Mouse (Mus musculus) neural tube, embryonic 12.5 days (tissue): ENCODE data around the gene Kcnq1. TPM values are rescaled to one million over a fixed set of nuclear protein-coding genes. Genes with fewer than 3 reads are reported as not detected.

ENCODE experiments used
- ATAC-seq: fragments of 200-750 bp; cut with Nextera tagmentation; 2 replicates; pipeline ENCODE4 v1.8.0; 2017; ENCODE audit warnings: low read depth, mild to moderate bottlenecking, moderate TSS enrichment, moderate library complexity; ENCODE audit not compliant: low FRiP score
- H3K27ac ChIP-seq: fragments of 300-500 bp; sonication (generic); 2 replicates; pipeline ENCODE4 v1.5.1; 2016
- H3K27me3 ChIP-seq: fragments of 300-500 bp; sonication (generic); replicated peaks from 2 replicates; pipeline ENCODE4 v1.6.1; 2016; ENCODE audit warnings: mild to moderate bottlenecking
- H3K36me3 ChIP-seq: fragments of 300-500 bp; sonication (generic); 2 replicates; pipeline ENCODE4 v1.6.1; 2016; ENCODE audit warnings: mild to moderate bottlenecking
- H3K4me1 ChIP-seq: fragments of 300-500 bp; sonication (generic); 2 replicates; pipeline ENCODE4 v1.6.1; 2016
- H3K4me2 ChIP-seq: fragments of 300-500 bp; sonication (generic); replicated peaks from 2 replicates; pipeline ENCODE4 v1.6.1; 2016; ENCODE audit warnings: mild to moderate bottlenecking
- H3K4me3 ChIP-seq: fragments of 300-500 bp; sonication (generic); 2 replicates; pipeline ENCODE4 v1.5.1; 2016
- H3K9ac ChIP-seq: fragments of 300-500 bp; sonication (generic); 2 replicates; pipeline ENCODE4 v1.6.1; 2016; ENCODE audit warnings: mild to moderate bottlenecking
- H3K9me3 ChIP-seq: fragments of 300-500 bp; sonication (generic); 2 replicates; pipeline ENCODE4 v1.6.1; 2016; ENCODE audit warnings: mild to moderate bottlenecking
- WGBS: fragments of 180-500 bp; shearing (Covaris S2); methylation state at CpG from one replicate; pipeline ENCODE4 v1.1.7; 2016; 5-methylcytosine and 5-hydroxymethylcytosine counted together
- polyA plus RNA-seq: library from polyadenylated mRNA; unstranded; fragments of >200 nt; fragmentation: Nextera tagmentation; extraction: Ambion mirVana; gene quantifications from 2 replicates; pipeline ENCODE4 v1.2.1, GENCODE M21; 2016

Kcnq1 gene
- polyA plus RNA-seq, 1 experiment from 2014 or later = 0.99 TPM

DNA sequence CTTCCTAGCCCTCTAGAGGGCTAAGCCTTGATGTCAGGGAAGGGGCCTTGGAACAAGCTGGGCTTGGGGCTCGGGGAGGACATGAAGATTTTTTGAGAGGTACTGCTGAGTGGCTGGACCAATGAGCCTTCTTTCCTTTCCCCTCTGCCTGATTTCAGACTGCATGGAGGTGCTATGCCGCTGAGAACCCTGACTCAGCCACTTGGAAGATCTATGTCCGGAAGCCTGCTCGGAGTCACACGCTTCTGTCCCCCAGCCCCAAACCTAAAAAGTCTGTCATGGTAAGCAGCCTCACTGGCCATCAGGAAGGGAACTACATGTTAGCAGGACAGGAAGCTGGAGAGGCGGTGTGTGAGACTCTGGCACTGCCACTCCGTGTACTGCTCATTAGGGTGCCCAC, 87.9 kb downstream of the Kcnq1 start:
- no peak overlapping the region for H3K4me2 ChIP-seq
- no peak overlapping the region for H3K9ac ChIP-seq
- H3K27me3 ChIP-seq = no peaks in the 10 kb centered on the region; the same call in 1 of the 2 replicates
- H3K36me3 ChIP-seq = no peaks in the 10 kb centered on the region
- H3K4me1 ChIP-seq = peaks cover 8% of the 10 kb centered on the region; the same call in 1 of the 2 replicates
- no peak for ATAC-seq
- H3K4me3 ChIP-seq = no peak overlapping the region
- H3K9me3 ChIP-seq = no peaks in the 10 kb centered on the region
- 88% methylated on average over 7 of the region's 7 CpGs for WGBS
- H3K27ac ChIP-seq = no peak overlapping the region

DNA sequence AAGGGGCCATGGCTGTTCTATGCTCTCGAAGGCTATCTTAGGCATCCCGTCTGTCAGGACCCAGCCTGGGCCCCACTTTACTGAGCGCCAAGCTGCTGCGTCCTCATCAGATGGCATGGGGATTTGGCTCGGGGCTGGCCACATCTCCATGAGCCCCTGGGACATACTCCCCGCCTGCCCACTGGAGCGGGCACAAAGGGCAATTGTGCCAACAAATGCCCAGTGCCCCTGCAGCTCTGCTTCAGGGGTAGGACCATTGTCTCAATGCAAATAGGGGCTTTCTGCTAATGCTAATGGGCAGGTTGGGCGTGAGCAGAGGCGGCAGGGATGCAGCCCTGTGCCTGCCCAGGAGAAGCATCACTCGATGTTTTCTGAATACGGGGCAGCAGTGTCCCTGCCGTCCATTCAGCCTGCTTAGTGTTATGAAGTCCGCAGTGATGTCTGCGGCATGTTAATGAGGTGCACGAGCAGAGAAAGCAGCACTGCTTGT, 91.8 kb downstream of the Kcnq1 start:
- Histone ChIP-seq H3K27me3 (no peaks in the 10 kb centered on the region; the same call in 1 of the 2 replicates), H3K36me3 (no peaks in the 10 kb centered on the region), H3K4me1 (peaks cover 8% of the 10 kb centered on the region; the same call in 1 of the 2 replicates), H3K9ac (no peak overlapping the region), H3K4me3 (no peak overlapping the region), H3K9me3 (no peaks in the 10 kb centered on the region), H3K4me2 (peak overlapping the region; percentile 38), H3K27ac (no peak overlapping the region)
- 33% methylated on average over 15 of the region's 15 CpGs for WGBS
- peak; percentile 85 for ATAC-seq

DNA sequence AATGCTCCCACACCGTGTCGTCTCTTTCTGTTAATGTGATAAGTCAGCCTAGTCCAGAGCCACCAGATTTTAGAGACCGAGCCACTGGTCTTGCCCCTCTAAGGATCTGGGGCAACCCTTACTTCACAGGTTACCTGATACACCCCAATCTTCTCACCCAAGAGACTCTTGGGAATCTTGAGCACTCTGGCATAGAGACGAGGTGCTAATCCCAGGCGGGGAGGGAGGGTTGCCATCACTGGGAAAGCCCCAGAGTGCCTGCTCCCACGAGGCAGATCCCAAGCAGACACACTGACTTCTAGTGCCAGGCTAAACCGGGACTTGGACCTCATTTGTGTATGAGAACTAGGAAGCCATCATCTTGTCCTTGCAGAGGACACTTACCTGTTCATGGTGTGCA, 92.3 kb downstream of the Kcnq1 start:
- Histone ChIP-seq H3K4me2 (peak overlapping the region; percentile 38), H3K9me3 (no peaks in the 10 kb centered on the region), H3K9ac (no peak overlapping the region), H3K36me3 (no peaks in the 10 kb centered on the region), H3K4me1 (peaks cover 8% of the 10 kb centered on the region; the same call in 1 of the 2 replicates), H3K27ac (no peak overlapping the region), H3K4me3 (no peak overlapping the region), H3K27me3 (no peaks in the 10 kb centered on the region; the same call in 1 of the 2 replicates)
- ATAC-seq = no peak
- WGBS = 45% methylated on average over 7 of the region's 7 CpGs

DNA sequence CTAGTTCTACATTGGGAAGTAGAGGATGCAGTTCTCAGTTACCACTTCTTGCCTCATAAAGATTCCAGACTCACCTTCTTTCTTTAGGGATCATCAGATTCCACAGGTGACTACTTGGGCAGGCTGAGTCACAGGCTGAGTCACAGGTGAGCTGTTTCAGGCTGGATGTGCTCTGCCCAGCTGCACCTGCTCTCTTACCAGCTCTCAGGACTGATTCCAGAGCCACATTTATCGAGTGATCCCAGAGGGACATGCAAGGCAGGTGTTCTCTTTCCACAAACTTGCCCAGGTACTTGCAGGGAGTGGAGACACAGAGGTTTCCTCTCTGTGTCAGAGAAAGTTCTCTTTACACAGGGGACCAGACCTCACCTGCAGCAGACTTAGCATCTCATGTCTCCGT, 95.1 kb downstream of the Kcnq1 start:
- WGBS = 87% methylated on average over 2 of the region's 2 CpGs
- H3K4me1 ChIP-seq = peaks cover 8% of the 10 kb centered on the region; the same call in 1 of the 2 replicates
- no peak for ATAC-seq
- H3K4me2 ChIP-seq = no peak overlapping the region
- no peak overlapping the region for H3K9ac ChIP-seq
- H3K9me3 ChIP-seq = no peaks in the 10 kb centered on the region
- H3K27me3 ChIP-seq = no peaks in the 10 kb centered on the region; the same call in 1 of the 2 replicates
- H3K36me3 ChIP-seq = no peaks in the 10 kb centered on the region
- no peak overlapping the region for H3K27ac ChIP-seq
- no peak overlapping the region for H3K4me3 ChIP-seq

DNA sequence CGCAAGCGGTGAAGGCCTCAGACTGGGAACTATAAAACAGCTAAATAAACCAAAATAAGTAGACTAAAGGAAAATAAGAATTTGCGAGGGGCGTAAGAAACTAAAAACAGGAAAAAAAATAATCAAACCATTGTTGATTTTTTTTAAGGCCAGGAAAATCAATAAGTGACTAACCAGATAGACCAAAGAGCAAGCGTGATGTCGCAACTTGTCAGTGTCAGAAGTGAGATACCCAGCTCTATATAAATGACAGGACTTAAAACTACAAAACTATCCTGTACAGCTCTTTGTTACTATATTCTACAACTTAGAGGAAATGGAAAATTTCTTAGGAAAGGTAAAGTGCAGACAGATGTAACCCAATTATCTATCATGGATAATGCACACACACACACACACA, 97.7 kb downstream of the Kcnq1 start:
- no peaks in the 10 kb centered on the region for H3K36me3 ChIP-seq
- WGBS = 96% methylated on average over 6 of the region's 6 CpGs
- H3K4me3 ChIP-seq = no peak overlapping the region
- H3K4me1 ChIP-seq = no peaks in the 10 kb centered on the region
- no peak for ATAC-seq
- H3K27ac ChIP-seq = no peak overlapping the region
- H3K9ac ChIP-seq = no peak overlapping the region
- no peaks in the 10 kb centered on the region; the same call in 1 of the 2 replicates for H3K27me3 ChIP-seq
- H3K9me3 ChIP-seq = no peaks in the 10 kb centered on the region
- H3K4me2 ChIP-seq = no peak overlapping the region

DNA sequence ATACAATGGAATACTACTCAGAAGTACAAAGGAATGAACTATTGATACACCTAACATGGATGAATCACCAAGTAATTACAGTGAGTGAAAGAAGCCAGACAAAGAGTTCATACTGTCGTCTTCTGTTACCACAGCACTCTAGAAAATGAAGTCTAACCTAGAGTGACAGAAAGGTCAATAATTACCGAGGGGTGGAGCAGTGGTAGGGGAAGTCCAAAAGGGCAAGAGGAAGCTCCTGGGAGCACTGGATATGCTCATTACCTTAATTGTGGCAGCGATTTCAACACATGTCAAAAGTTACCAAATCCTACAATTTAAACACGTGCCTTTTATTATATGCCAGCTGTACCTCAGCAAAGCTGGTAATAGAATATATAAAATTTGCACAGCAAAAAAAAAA, 100.9 kb downstream of the Kcnq1 start:
- Histone ChIP-seq H3K27ac (no peak overlapping the region), H3K4me2 (no peak overlapping the region), H3K36me3 (no peaks in the 10 kb centered on the region), H3K4me1 (no peaks in the 10 kb centered on the region), H3K9me3 (no peaks in the 10 kb centered on the region), H3K27me3 (no peaks in the 10 kb centered on the region), H3K9ac (no peak overlapping the region), H3K4me3 (no peak overlapping the region)
- ATAC-seq = no peak
- 65% methylated on average over 4 of the region's 4 CpGs for WGBS

DNA sequence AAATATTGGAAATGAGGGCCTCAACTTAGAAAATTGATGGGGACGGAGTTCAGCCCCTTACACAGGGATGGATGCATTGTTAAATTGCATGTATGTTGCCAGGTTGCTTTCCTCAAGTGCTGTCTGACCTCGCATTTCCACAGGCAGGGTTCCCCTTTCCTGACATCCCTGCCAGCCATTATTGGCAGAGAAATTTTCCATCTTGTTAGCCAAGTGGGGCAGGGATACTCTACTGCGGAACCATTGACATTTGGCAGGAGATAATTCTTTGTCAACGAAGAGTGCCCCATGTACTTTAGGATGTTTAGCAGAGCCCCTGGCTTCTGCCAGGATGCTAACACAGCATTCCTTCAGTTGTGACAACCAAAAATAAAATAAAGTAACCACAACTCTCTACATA, 104.6 kb downstream of the Kcnq1 start:
- no peak for ATAC-seq
- Histone ChIP-seq H3K4me3 (no peak overlapping the region), H3K9ac (no peak overlapping the region), H3K9me3 (no peaks in the 10 kb centered on the region), H3K4me2 (no peak overlapping the region), H3K27me3 (no peaks in the 10 kb centered on the region), H3K36me3 (no peaks in the 10 kb centered on the region), H3K27ac (no peak overlapping the region), H3K4me1 (no peaks in the 10 kb centered on the region)
- WGBS = 82% methylated on average over 4 of the region's 4 CpGs

DNA sequence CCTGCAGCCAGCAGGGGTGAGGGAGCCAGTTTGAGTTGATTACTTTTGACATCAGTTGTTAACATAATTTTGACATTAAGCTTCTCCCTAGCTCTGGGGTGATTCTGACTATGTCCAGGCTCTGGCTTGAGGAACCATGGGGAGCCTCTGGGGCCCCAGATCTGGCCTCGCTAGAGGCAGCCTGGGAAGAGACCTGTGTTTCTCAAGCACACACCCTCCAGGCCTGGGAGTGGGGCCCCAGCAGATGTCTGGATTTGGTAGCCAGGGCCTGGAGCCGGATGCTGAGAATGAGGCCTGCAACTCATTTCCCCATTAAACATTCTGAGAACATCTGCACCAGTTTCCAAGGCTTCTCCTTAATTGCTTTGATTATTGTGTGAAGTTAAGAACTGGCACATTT, 145.0 kb downstream of the Kcnq1 start:
- Histone ChIP-seq H3K4me2 (no peak overlapping the region), H3K4me1 (no peaks in the 10 kb centered on the region), H3K9ac (no peak overlapping the region), H3K4me3 (no peak overlapping the region), H3K36me3 (peaks cover 24% of the 10 kb centered on the region), H3K27ac (no peak overlapping the region), H3K9me3 (peaks cover 27% of the 10 kb centered on the region), H3K27me3 (no peaks in the 10 kb centered on the region; the same call in 1 of the 2 replicates)
- no peak for ATAC-seq
- WGBS = 88% methylated on average over 2 of the region's 2 CpGs

DNA sequence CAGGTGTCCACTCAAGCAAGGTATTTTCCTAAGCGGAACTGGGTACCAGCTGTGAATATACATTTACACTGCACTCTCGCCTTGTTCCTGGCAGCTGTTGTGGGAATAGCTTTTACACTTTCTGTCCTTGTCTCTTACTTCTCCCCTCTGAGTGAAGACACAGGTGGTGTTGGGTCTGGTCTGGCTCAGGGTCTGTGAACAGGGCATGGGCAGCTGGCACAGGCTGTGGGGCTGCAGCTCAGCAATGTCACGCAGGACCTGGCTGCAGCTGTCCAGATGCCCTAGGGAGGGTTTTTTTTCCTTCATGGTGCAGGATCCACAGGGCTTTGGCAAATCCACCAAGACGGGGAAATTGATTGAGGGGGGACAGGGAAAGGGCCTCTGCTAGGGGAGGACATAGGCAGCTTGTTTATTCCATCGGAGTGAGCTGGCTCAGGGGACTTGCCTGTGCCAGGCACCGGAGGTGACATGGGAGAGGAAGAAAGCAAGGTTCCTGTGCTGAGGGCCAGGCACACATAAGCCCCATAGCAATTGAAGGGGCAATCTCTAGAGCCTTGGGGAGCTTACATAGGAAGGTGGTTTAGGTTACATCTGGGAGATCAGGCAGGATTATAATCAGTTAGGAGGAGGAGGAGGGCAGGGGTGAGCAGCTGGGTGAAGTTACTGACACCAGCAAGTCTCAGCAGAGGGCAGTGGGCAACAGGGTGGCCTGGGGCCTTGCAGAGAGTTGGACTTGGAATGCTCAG, 147.1 kb downstream of the Kcnq1 start:
- no peaks in the 10 kb centered on the region; the same call in 1 of the 2 replicates for H3K27me3 ChIP-seq
- no peak overlapping the region for H3K4me3 ChIP-seq
- no peak overlapping the region for H3K9ac ChIP-seq
- no peaks in the 10 kb centered on the region for H3K4me1 ChIP-seq
- H3K9me3 ChIP-seq = peaks cover 27% of the 10 kb centered on the region
- H3K36me3 ChIP-seq = peaks cover 24% of the 10 kb centered on the region
- ATAC-seq = no peak
- 83% methylated on average over 6 of the region's 6 CpGs for WGBS
- no peak overlapping the region for H3K4me2 ChIP-seq
- no peak overlapping the region for H3K27ac ChIP-seq

DNA sequence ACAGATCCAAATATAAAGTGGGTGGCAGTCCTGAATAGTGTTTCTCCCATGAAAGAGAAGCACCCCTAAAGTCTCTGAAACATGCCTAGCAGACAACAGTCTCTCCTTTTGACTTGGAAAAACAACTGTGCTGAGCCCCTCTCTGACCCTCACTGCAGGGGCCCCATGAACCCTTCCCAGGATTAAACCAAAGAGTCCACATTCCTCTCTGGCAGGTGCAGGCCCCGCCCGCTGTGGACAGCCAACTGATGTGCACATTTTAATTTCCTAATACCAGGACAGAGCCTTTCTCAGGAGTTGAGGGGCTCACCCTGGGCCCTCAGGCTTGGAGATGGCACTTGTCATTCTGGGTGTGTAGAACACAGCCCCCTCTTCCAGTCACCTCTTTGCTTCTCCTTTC, 148.7 kb downstream of the Kcnq1 start:
- no peak for ATAC-seq
- H3K4me1 ChIP-seq = no peaks in the 10 kb centered on the region
- H3K4me3 ChIP-seq = no peak overlapping the region
- H3K9me3 ChIP-seq = peaks cover 20% of the 10 kb centered on the region
- WGBS = 86% methylated on average over 2 of the region's 2 CpGs
- no peak overlapping the region for H3K27ac ChIP-seq
- no peak overlapping the region for H3K4me2 ChIP-seq
- no peaks in the 10 kb centered on the region; the same call in 1 of the 2 replicates for H3K27me3 ChIP-seq
- H3K9ac ChIP-seq = no peak overlapping the region
- H3K36me3 ChIP-seq = peaks cover 24% of the 10 kb centered on the region

DNA sequence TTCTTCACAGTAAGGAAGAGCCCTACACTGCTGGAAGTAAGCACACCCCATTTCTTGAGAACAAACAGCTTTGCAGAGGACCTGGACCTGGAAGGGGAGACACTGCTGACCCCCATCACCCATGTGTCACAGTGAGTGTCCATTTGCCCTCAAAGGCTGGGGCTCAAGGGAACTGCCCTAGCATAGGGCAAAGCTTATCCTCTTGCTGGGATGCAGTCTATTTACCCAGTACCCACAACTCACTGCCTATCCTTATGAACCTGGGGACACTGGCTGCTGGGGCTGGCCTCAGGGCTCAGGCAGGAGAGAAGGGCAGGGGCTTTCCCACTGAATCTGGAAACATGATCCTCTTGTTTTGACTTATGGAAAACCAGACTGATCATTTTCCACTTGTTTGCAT, 155.1 kb downstream of the Kcnq1 start:
- H3K27ac ChIP-seq = no peak overlapping the region
- no peaks in the 10 kb centered on the region for H3K9me3 ChIP-seq
- ATAC-seq = no peak
- no peaks in the 10 kb centered on the region for H3K27me3 ChIP-seq
- H3K4me2 ChIP-seq = no peak overlapping the region
- 0 out of 2 replicates have a peak, but pooled peaks cover 2% of the 10 kb centered on the region for H3K4me1 ChIP-seq
- no peak overlapping the region for H3K9ac ChIP-seq
- no peak overlapping the region for H3K4me3 ChIP-seq
- no peaks in the 10 kb centered on the region for H3K36me3 ChIP-seq

DNA sequence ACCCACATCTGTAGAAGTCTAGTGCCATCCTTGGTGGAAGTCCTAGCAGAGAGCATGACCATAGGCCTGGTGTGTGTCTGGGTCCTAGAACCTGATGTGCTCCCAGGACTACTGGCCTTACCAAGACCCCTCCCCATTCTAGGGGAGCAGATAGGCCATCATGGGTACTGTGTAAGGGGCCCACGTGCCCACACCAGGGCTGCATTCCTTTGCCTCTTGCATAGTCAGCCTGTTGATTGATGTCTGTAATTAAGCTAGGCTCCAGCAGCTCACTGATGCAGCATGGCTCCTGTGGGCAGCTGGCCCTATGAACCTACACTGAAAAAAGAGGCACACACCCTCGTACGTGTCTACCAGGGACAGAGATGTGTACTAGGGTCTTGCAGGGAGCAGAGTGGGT, 157.4 kb downstream of the Kcnq1 start:
- Histone ChIP-seq H3K27ac (no peak overlapping the region), H3K4me1 (0 out of 2 replicates have a peak, but pooled peaks cover 2% of the 10 kb centered on the region), H3K27me3 (no peaks in the 10 kb centered on the region), H3K4me2 (no peak overlapping the region), H3K9ac (no peak overlapping the region), H3K36me3 (no peaks in the 10 kb centered on the region), H3K9me3 (no peaks in the 10 kb centered on the region), H3K4me3 (no peak overlapping the region)
- 54% methylated on average over 3 of the region's 3 CpGs for WGBS
- ATAC-seq = no peak

DNA sequence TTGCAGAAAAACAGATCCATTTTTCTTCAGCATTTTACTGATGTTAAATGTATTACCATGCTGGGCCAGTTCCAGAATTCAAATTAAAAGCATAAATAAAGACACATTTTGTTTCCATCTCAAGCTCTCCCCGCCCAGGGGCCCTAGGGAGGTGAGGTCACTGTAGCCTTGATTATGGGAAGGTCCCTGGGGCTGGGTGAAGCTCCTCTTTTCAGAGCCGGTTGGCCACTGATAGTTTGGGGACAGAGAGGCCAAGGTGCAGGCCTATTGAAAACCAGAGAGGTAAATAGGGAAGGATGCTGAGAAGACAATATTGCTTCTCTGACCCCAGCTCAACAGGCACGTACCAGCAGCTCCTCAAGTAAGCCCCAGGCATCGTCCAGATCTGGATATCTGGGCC, 157.8 kb downstream of the Kcnq1 start:
- 84% methylated on average over 4 of the region's 4 CpGs for WGBS
- no peak for ATAC-seq
- Histone ChIP-seq H3K27ac (no peak overlapping the region), H3K4me3 (no peak overlapping the region), H3K4me2 (no peak overlapping the region), H3K9ac (no peak overlapping the region), H3K27me3 (no peaks in the 10 kb centered on the region), H3K4me1 (0 out of 2 replicates have a peak, but pooled peaks cover 2% of the 10 kb centered on the region), H3K9me3 (no peaks in the 10 kb centered on the region), H3K36me3 (no peaks in the 10 kb centered on the region)
